Mouse (Mus musculus) CD4-positive, CD25-positive, alpha-beta regulatory T cell, adult 9 weeks (primary cell): ENCODE measurements around the gene Dnajc16. TPM values are rescaled to one million over a fixed set of nuclear protein-coding genes. Genes with fewer than 3 reads are reported as not detected.

Experiments
- polyA plus RNA-seq: library from polyadenylated mRNA; unstranded; fragments of 100-300 nt; shearing (Covaris generic); gene quantifications from one replicate; pipeline ENCODE4 v1.2.1, GENCODE M21; 2017

Gene Dnajc16
- 5.1 TPM for polyA plus RNA-seq

GRCm38 (mm10) chr4:141790524-141790990 lies at the start of gene Dnajc16:
Gene Dnajc16 (minus strand): TSS chr4:141790931.

GRCm38 (mm10) chr4:141826060-141826459 lies 35.3 kb upstream of the Dnajc16 start, which contains the start of gene Cela2a:
Gene Cela2a (minus strand): TSS chr4:141826160.

GRCm38 (mm10) chr4:141793282-141794151 lies 2.8 kb upstream of the Dnajc16 start, which contains the start of gene Casp9:
Gene Casp9 (plus strand): TSS chr4:141793612.

GRCm38 (mm10) chr4:141746578-141747346 lies 44.0 kb downstream of the Dnajc16 start, which contains the start of gene Agmat:
Gene Agmat (plus strand): TSS chr4:141746672.

GRCm38 (mm10) chr4:141722731-141723672 lies 67.7 kb downstream of the Dnajc16 start, which contains the start of gene Ddi2:
Gene Ddi2 (minus strand): TSS chr4:141723419.

Other genes with a start within 250 kb of the Dnajc16 start
- gene Fblim1, start 184.8 kb downstream of the Dnajc16 start, polyA plus RNA-seq, result not detected
- 0.17 TPM for gene Tmem82, start 172.3 kb downstream of the Dnajc16 start, polyA plus RNA-seq
- gene Slc25a34, start 167.1 kb downstream of the Dnajc16 start, polyA plus RNA-seq, result 0.10 TPM
- 5.8 TPM for gene Plekhm2, start 126.0 kb downstream of the Dnajc16 start, polyA plus RNA-seq
- not detected for gene Rsc1a1, start 105.3 kb downstream of the Dnajc16 start, polyA plus RNA-seq
- 4.7 TPM for gene Ddi2, start 67.5 kb downstream of the Dnajc16 start, polyA plus RNA-seq
- not detected for gene Agmat, start 44.3 kb downstream of the Dnajc16 start, polyA plus RNA-seq
- 18.5 TPM for gene Casp9, start 2.7 kb upstream of the Dnajc16 start, polyA plus RNA-seq
- gene Cela2a, start 35.2 kb upstream of the Dnajc16 start, polyA plus RNA-seq, result not detected
- gene Ctrc, start 55.4 kb upstream of the Dnajc16 start, polyA plus RNA-seq, result not detected
- 13.9 TPM for gene Efhd2, start 84.0 kb upstream of the Dnajc16 start, polyA plus RNA-seq
- 0.79 TPM for gene Fhad1, start 224.2 kb upstream of the Dnajc16 start, polyA plus RNA-seq